Mouse (Mus musculus) kidney, adult 8-10 months (tissue): ENCODE data around the gene Gm8300.
"Not testable (repeated sequence)": the region's sequence is repeated elsewhere in the genome, so short reads cannot be mapped to it uniquely, and the experiment has no call there.

Experiments used
- DNase-seq, 2 experiments: peaks; one replicate each; pipeline ENCODE4 v3.0.0; 2022

Gene Gm8300

GRCm38 (mm10) chr12:87514016-87514415 is at the start of gene Gm8300:
Gene Gm8300, plus strand, starts transcription at chr12:87514316.
- DNase-seq = not testable (repeated sequence)

- no peak for DNase-seq
Observed at GRCm38 (mm10) chr12:87464678-87465297, 49.3 kb upstream of the Gm8300 start.

GRCm38 (mm10) chr12:87470263-87471136 is 43.6 kb upstream of the Gm8300 start:
- no peak for DNase-seq

- DNase-seq = peak; percentile 29 to 50
Observed at GRCm38 (mm10) chr12:87471421-87471963, 42.6 kb upstream of the Gm8300 start.

- DNase-seq = peak; percentile 95 to 96
Observed at GRCm38 (mm10) chr12:87471964-87472786, 41.9 kb upstream of the Gm8300 start, which contains the start of gene Snw1. Gene Snw1, minus strand, starts transcription at chr12:87472274.

- DNase-seq = no peak
Observed at GRCm38 (mm10) chr12:87474756-87475155, 39.4 kb upstream of the Gm8300 start.

GRCm38 (mm10) chr12:87482482-87482881 is 31.6 kb upstream of the Gm8300 start:
- not testable (repeated sequence) for DNase-seq

GRCm38 (mm10) chr12:87488683-87489082 is 25.4 kb upstream of the Gm8300 start:
- DNase-seq = not testable (repeated sequence)

GRCm38 (mm10) chr12:87494421-87494820 is 19.7 kb upstream of the Gm8300 start, which contains the start of gene Gm5788:
Gene Gm5788, plus strand, starts transcription at chr12:87494721.
- not testable (repeated sequence) for DNase-seq

GRCm38 (mm10) chr12:87519616-87520015 is 5.5 kb downstream of the Gm8300 start:
- peak; percentile 13 to 32 for DNase-seq

GRCm38 (mm10) chr12:87543927-87544326 is 29.8 kb downstream of the Gm8300 start:
- no peak for DNase-seq

- not testable (repeated sequence) for DNase-seq
Observed at GRCm38 (mm10) chr12:87550628-87551027, 36.5 kb downstream of the Gm8300 start.
